9 mouse cellular contexts compared by ENCODE assay signal in genomic region chr4:156235360-156235770, GRCm38 (mm10). TPM values are rescaled to one million over a fixed set of nuclear protein-coding genes. Genes with fewer than 3 reads are reported as not detected.
DNase-seq lines count a peak whose midpoint lies in the region; ATAC-seq and TF ChIP-seq lines count a peak whose summit lies in the region.
"Had no signal": no experiment of that assay in that cellular context is flagged by ENCODE, and none has a peak within 500 bp of the region (broad histone marks: within the 10 kb centered on the region; RNA-seq: fewer than 3 reads in every experiment).

No protein-coding gene starts in this region.

- no peak for TF ChIP-seq EP300 in heart, postnatal 0 days (IDR thresholded peaks at IDR 0.05; ENCODE audit: low read depth)
- TF ChIP-seq EP300 in lung, postnatal 0 days (IDR thresholded peaks at IDR 0.05) = no peak

- DNase-seq in layer of hippocampus, adult 2 months (ENCODE audit: low spot score in 2 of 2) = no peak
- no peak for DNase-seq in layer of hippocampus, postnatal 10 days (ENCODE audit: low spot score in 2 of 2)
- peak; percentile 45 for DNase-seq in heart, postnatal 0 days (ENCODE audit: low spot score)
- DNase-seq in lung, postnatal 0 days (ENCODE audit: low spot score) = peak; percentile 74
- no peak for DNase-seq in adrenal gland, postnatal 25 days
- no peak for DNase-seq in c-Kit-positive CD71-positive TER-119-positive erythroid progenitor cells, embryonic 14.5 days (ENCODE audit: low spot score)
- no peak for DNase-seq in adrenal gland, postnatal 14 days

- peak overlapping the region; percentile 86 for H3K27ac ChIP-seq in layer of hippocampus, adult 2 months
- H3K27ac ChIP-seq in bone marrow macrophage, adult 2 months (ENCODE audit: insufficient read depth, low read depth, low read length) = peak overlapping the region; percentile 74
- peak overlapping the region; percentile 83; the same call in 1 of the 2 replicates for H3K27ac ChIP-seq in heart, postnatal 0 days (ENCODE audit: low read depth)
- H3K27ac ChIP-seq in lung, postnatal 0 days (ENCODE audit: low read length) = peak overlapping the region; percentile 77

- under 1% methylated on average over 15 of the region's 15 CpGs for WGBS in heart, postnatal 0 days
- under 1% methylated on average over 15 of the region's 15 CpGs for WGBS in lung, postnatal 0 days

- ATAC-seq in heart, postnatal 0 days (ENCODE audit: insufficient read depth, low read depth) = peak; percentile 40
- ATAC-seq in lung, postnatal 0 days = peak; percentile 33

- peak overlapping the region; percentile 73 for H3K4me3 ChIP-seq in layer of hippocampus, adult 2 months
- peak overlapping the region; percentile 95 for H3K4me3 ChIP-seq in bone marrow macrophage, adult 2 months (ENCODE audit: insufficient read depth, low read length)
- peak overlapping the region; percentile 75 for H3K4me3 ChIP-seq in heart, postnatal 0 days (ENCODE audit: low read depth, low read length)
- peak overlapping the region; percentile 79 for H3K4me3 ChIP-seq in lung, postnatal 0 days (ENCODE audit: low read depth, low read length)

- no peaks in the 10 kb centered on the region for H3K9me3 ChIP-seq in heart, postnatal 0 days (replicated peaks; ENCODE audit: control insufficient read depth, low read length)
- H3K9me3 ChIP-seq in lung, postnatal 0 days (ENCODE audit: low read length) = no peaks in the 10 kb centered on the region

- H3K9ac ChIP-seq in heart, postnatal 0 days (replicated peaks; ENCODE audit: low read depth, low read length) = peak overlapping the region; percentile 61; the same call in 1 of the 2 replicates
- peak overlapping the region; percentile 41; the same call in 1 of the 2 replicates for H3K9ac ChIP-seq in lung, postnatal 0 days (replicated peaks; ENCODE audit: low read depth)

- TF ChIP-seq CTCF in layer of hippocampus, adult 2 months (conservative IDR thresholded peaks at IDR 0.05) = peak; percentile 36; the same call in 1 of the 2 replicates
- TF ChIP-seq CTCF in bone marrow macrophage, adult 2 months (IDR thresholded peaks at IDR 0.05; ENCODE audit: low read depth, low read length) = no peak
- TF ChIP-seq CTCF in heart, postnatal 0 days (IDR thresholded peaks at IDR 0.05; ENCODE audit: low read depth) = 0 out of 2 replicates have a peak, but pooled peaks have one; percentile 15
- peak; percentile 46 for TF ChIP-seq CTCF in lung, postnatal 0 days (IDR thresholded peaks at IDR 0.05)

- no peaks in the 10 kb centered on the region for H3K27me3 ChIP-seq in heart, postnatal 0 days (ENCODE audit: control insufficient read depth, insufficient read depth, low read length)
- no peaks in the 10 kb centered on the region for H3K27me3 ChIP-seq in lung, postnatal 0 days (replicated peaks; ENCODE audit: insufficient read depth, low read length)

- no peaks in the 10 kb centered on the region; the same call in 1 of the 2 replicates for H3K4me1 ChIP-seq in bone marrow macrophage, adult 2 months (ENCODE audit: control insufficient read depth, insufficient read depth, low read length)
- H3K4me1 ChIP-seq in heart, postnatal 0 days (ENCODE audit: control insufficient read depth, insufficient read depth) = peaks cover 6% of the 10 kb centered on the region
- peaks cover 7% of the 10 kb centered on the region; the same call in 1 of the 2 replicates for H3K4me1 ChIP-seq in lung, postnatal 0 days (ENCODE audit: insufficient read depth, low read depth, low read length)

- no peak for TF ChIP-seq POLR2A in bone marrow macrophage, adult 2 months (IDR thresholded peaks at IDR 0.05; ENCODE audit: borderline replicate concordance, low read depth, low read length)

- H3K36me3 ChIP-seq in heart, postnatal 0 days (replicated peaks; ENCODE audit: control insufficient read depth, insufficient read depth, low read length) = peaks cover 45% of the 10 kb centered on the region
- H3K36me3 ChIP-seq in lung, postnatal 0 days (ENCODE audit: insufficient read depth, low read length) = peaks cover 17% of the 10 kb centered on the region; the same call in 1 of the 2 replicates

- peak overlapping the region; percentile 64 for H3K4me2 ChIP-seq in heart, postnatal 0 days (ENCODE audit: low read depth, low read length)
- peak overlapping the region; percentile 94 for H3K4me2 ChIP-seq in lung, postnatal 0 days (replicated peaks; ENCODE audit: low read depth, low read length)

RNA-seq across cellular contexts. Expression of gene Noc2l, which starts 0.4 kb away (rescaled TPM):
- total RNA-seq in layer of hippocampus, adult 2 months (2021) = 10 to 100 TPM; 70.7 to 72.1 TPM
- 10 to 100 TPM; 61.2 to 64.3 TPM for total RNA-seq in layer of hippocampus, postnatal 10 days (2021)
- 45.2 and 46.3 TPM in 2 replicates for polyA plus RNA-seq in bone marrow macrophage, adult 2 months (2012; ENCODE audit: insufficient read depth, insufficient read length, missing spikeins)
- total RNA-seq in heart, postnatal 0 days (2014; rRNA removed; ENCODE audit: low replicate concordance) = 34.5 and 46.4 TPM in 2 replicates
- polyA plus RNA-seq in heart, postnatal 0 days (2015; fragmentation: Nextera tagmentation; extraction: Ambion mirVana) = 15.8 and 17.2 TPM in 2 replicates
- 18.7 and 19.8 TPM in 2 replicates for polyA plus RNA-seq in lung, postnatal 0 days (2015; fragmentation: Nextera tagmentation; extraction: Ambion mirVana)
- total RNA-seq in adrenal gland, postnatal 25 days (2021) = 45.4 and 52.4 TPM in 2 replicates
- 42.5 and 48.9 TPM in 2 replicates for total RNA-seq in adrenal gland, postnatal 14 days (2021)

RNA-seq across cellular contexts. Expression of gene Plekhn1, which starts 0.7 kb away (rescaled TPM):
- total RNA-seq in layer of hippocampus, adult 2 months (2021) = 10 to 100 TPM; 41.4 to 43.1 TPM
- 10 to 100 TPM; 36.4 to 41.9 TPM for total RNA-seq in layer of hippocampus, postnatal 10 days (2021)
- 41.6 and 44.9 TPM in 2 replicates for polyA plus RNA-seq in bone marrow macrophage, adult 2 months (2012; ENCODE audit: insufficient read depth, insufficient read length, missing spikeins)
- 15.3 and 21.9 TPM in 2 replicates for total RNA-seq in heart, postnatal 0 days (2014; rRNA removed; ENCODE audit: low replicate concordance)
- polyA plus RNA-seq in heart, postnatal 0 days (2015; fragmentation: Nextera tagmentation; extraction: Ambion mirVana) = 5.9 and 6.0 TPM in 2 replicates
- polyA plus RNA-seq in lung, postnatal 0 days (2015; fragmentation: Nextera tagmentation; extraction: Ambion mirVana) = 11.2 and 12.7 TPM in 2 replicates
- 24.1 and 29.6 TPM in 2 replicates for total RNA-seq in adrenal gland, postnatal 25 days (2021)
- 15.7 TPM in 2 replicates for total RNA-seq in adrenal gland, postnatal 14 days (2021)

RNA-seq across cellular contexts. Expression of gene Perm1, which starts 19.7 kb away (rescaled TPM):
- total RNA-seq in layer of hippocampus, adult 2 months (2021) = under 1 TPM; 0.26 to 0.44 TPM
- under 1 TPM; 0.38 to 0.55 TPM for total RNA-seq in layer of hippocampus, postnatal 10 days (2021)
- polyA plus RNA-seq in bone marrow macrophage, adult 2 months (2012; ENCODE audit: insufficient read depth, insufficient read length, missing spikeins) = not detected in 2 replicates
- 57.5 and 68.3 TPM in 2 replicates for total RNA-seq in heart, postnatal 0 days (2014; rRNA removed; ENCODE audit: low replicate concordance)
- polyA plus RNA-seq in heart, postnatal 0 days (2015; fragmentation: Nextera tagmentation; extraction: Ambion mirVana) = 35.9 and 42.9 TPM in 2 replicates
- polyA plus RNA-seq in lung, postnatal 0 days (2015; fragmentation: Nextera tagmentation; extraction: Ambion mirVana) = 0.46 and 0.56 TPM in 2 replicates
- 3.3 and 4.1 TPM in 2 replicates for total RNA-seq in adrenal gland, postnatal 25 days (2021)
- total RNA-seq in adrenal gland, postnatal 14 days (2021) = 14.2 and 16.2 TPM in 2 replicates
- total RNA-seq: hematopoietic stem cell, adult 5-6 weeks had no signal

RNA-seq across cellular contexts. Expression of gene Samd11, which starts 20.1 kb away (rescaled TPM):
- 1 to 10 TPM; 4.8 to 5.4 TPM for total RNA-seq in layer of hippocampus, adult 2 months (2021)
- total RNA-seq in layer of hippocampus, postnatal 10 days (2021) = 1 to 10 TPM; 2.9 to 4.2 TPM
- 0.36 TPM in 1 of 2 replicates, not detected in the other for polyA plus RNA-seq in bone marrow macrophage, adult 2 months (2012; ENCODE audit: insufficient read depth, insufficient read length, missing spikeins)
- 0.95 TPM in 1 of 2 replicates, not detected in the other for total RNA-seq in heart, postnatal 0 days (2014; rRNA removed; ENCODE audit: low replicate concordance)
- 0.16 and 0.19 TPM in 2 replicates for polyA plus RNA-seq in heart, postnatal 0 days (2015; fragmentation: Nextera tagmentation; extraction: Ambion mirVana)
- polyA plus RNA-seq in lung, postnatal 0 days (2015; fragmentation: Nextera tagmentation; extraction: Ambion mirVana) = 0.12 and 0.24 TPM in 2 replicates
- 1.2 and 1.7 TPM in 2 replicates for total RNA-seq in adrenal gland, postnatal 25 days (2021)
- 2.5 and 3.6 TPM in 2 replicates for total RNA-seq in adrenal gland, postnatal 14 days (2021)

RNA-seq across cellular contexts. Expression of gene AW011738, which starts 32.3 kb away (rescaled TPM):
- 1 to 10 TPM; 5.6 to 7.1 TPM for total RNA-seq in layer of hippocampus, adult 2 months (2021)
- 1 to 10 TPM; 6.1 to 6.3 TPM for total RNA-seq in layer of hippocampus, postnatal 10 days (2021)
- 1.2 and 1.6 TPM in 2 replicates for polyA plus RNA-seq in bone marrow macrophage, adult 2 months (2012; ENCODE audit: insufficient read depth, insufficient read length, missing spikeins)
- total RNA-seq in heart, postnatal 0 days (2014; rRNA removed; ENCODE audit: low replicate concordance) = 5.9 and 6.0 TPM in 2 replicates
- 3.2 and 3.4 TPM in 2 replicates for polyA plus RNA-seq in heart, postnatal 0 days (2015; fragmentation: Nextera tagmentation; extraction: Ambion mirVana)
- polyA plus RNA-seq in lung, postnatal 0 days (2015; fragmentation: Nextera tagmentation; extraction: Ambion mirVana) = 4.0 and 5.1 TPM in 2 replicates
- 3.5 and 3.7 TPM in 2 replicates for total RNA-seq in adrenal gland, postnatal 25 days (2021)
- total RNA-seq in adrenal gland, postnatal 14 days (2021) = 3.9 and 4.7 TPM in 2 replicates

Comparison
In these comparisons a context has a peak if more than half of its experiments do, and no peak if none do; other contexts are left out.
1. DNase-seq: peak in heart, postnatal 0 days (single experiment) and lung, postnatal 0 days (single experiment); none in layer of hippocampus, adult 2 months (0 of 2), layer of hippocampus, postnatal 10 days (0 of 2), adrenal gland, postnatal 25 days (single experiment), c-Kit-positive CD71-positive TER-119-positive erythroid progenitor cells, embryonic 14.5 days (single experiment) and adrenal gland, postnatal 14 days (single experiment).
2. Peak in every context shown above with its lines, with median percentiles within 50 percentile points of each other: H3K27ac ChIP-seq and H3K4me3 ChIP-seq.